Mouse (Mus musculus) embryo, embryonic 11.5 days (tissue): ENCODE results near the gene Wfikkn2.
A peak's percentile ranks its signal among the peaks of the same experiment; 100 is the strongest.

Source experiments
- DNase-seq: peaks from one replicate; pipeline ENCODE4 v3.0.0-alpha.2; 2012; ENCODE audit warnings: low read depth, low spot score

The Wfikkn2 gene

GRCm38 (mm10) chr11:94225985-94226384 is 19.8 kb downstream of the Wfikkn2 start:
- no peak for DNase-seq

GRCm38 (mm10) chr11:94223531-94223930 is 22.3 kb downstream of the Wfikkn2 start:
- no peak for DNase-seq

- DNase-seq = no peak
These were observed 24.5 kb downstream of the Wfikkn2 start for GRCm38 (mm10) chr11:94221257-94221656.

- no peak for DNase-seq
These were observed 29.6 kb downstream of the Wfikkn2 start for GRCm38 (mm10) chr11:94216247-94216646.

- DNase-seq = no peak
These were observed 30.2 kb downstream of the Wfikkn2 start for GRCm38 (mm10) chr11:94215581-94215980.

GRCm38 (mm10) chr11:94213735-94214594 is 31.8 kb downstream of the Wfikkn2 start:
- DNase-seq = no peak

- no peak for DNase-seq
These were observed 32.8 kb downstream of the Wfikkn2 start for GRCm38 (mm10) chr11:94212997-94213396.

- no peak for DNase-seq
These were observed 33.3 kb downstream of the Wfikkn2 start for GRCm38 (mm10) chr11:94212489-94212836.

- peak; percentile 45 for DNase-seq
These were observed 33.9 kb downstream of the Wfikkn2 start for GRCm38 (mm10) chr11:94211651-94212488.

- DNase-seq = peak; percentile 99
These were observed 34.6 kb downstream of the Wfikkn2 start, which contains the start of gene Tob1 for GRCm38 (mm10) chr11:94211124-94211603. Gene Tob1 (plus strand): TSS chr11:94211454.

GRCm38 (mm10) chr11:94210191-94211086 is 35.4 kb downstream of the Wfikkn2 start:
- DNase-seq = peak; percentile 88

- no peak for DNase-seq
These were observed 36.1 kb downstream of the Wfikkn2 start for GRCm38 (mm10) chr11:94209695-94210131.

- no peak for DNase-seq
These were observed 36.8 kb downstream of the Wfikkn2 start for GRCm38 (mm10) chr11:94208811-94209675.

GRCm38 (mm10) chr11:94206398-94207114 is 39.2 kb downstream of the Wfikkn2 start:
- no peak for DNase-seq

GRCm38 (mm10) chr11:94203066-94203465 is 42.7 kb downstream of the Wfikkn2 start:
- DNase-seq = no peak

GRCm38 (mm10) chr11:94202106-94202505 is 43.7 kb downstream of the Wfikkn2 start:
- no peak for DNase-seq

- no peak for DNase-seq
These were observed 45.4 kb downstream of the Wfikkn2 start for GRCm38 (mm10) chr11:94200422-94200821.

- no peak for DNase-seq
These were observed 46.0 kb downstream of the Wfikkn2 start for GRCm38 (mm10) chr11:94199771-94200170.

GRCm38 (mm10) chr11:94198405-94199146 is 47.2 kb downstream of the Wfikkn2 start:
- DNase-seq = no peak
